ENCODE assay signal across 19 mouse cellular contexts in genomic region chr7:68738676-68739399, GRCm38 (mm10). TPM values are rescaled to one million over a fixed set of nuclear protein-coding genes. Genes with fewer than 3 reads are reported as not detected.
DNase-seq lines count a peak whose midpoint lies in the region; ATAC-seq and TF ChIP-seq lines count a peak whose summit lies in the region.
"Had no signal": no experiment of that assay in that cellular context is flagged by ENCODE, and none has a peak within 500 bp of the region (broad histone marks: within the 10 kb centered on the region; RNA-seq: fewer than 3 reads in every experiment).

No protein-coding gene starts in this region.

- H3K9ac ChIP-seq in liver, adult 2 months (ENCODE audit: low read depth, low read length), result no peak overlapping the region
- H3K9ac ChIP-seq: embryonic facial prominence, embryonic 13.5 days; forebrain, embryonic 12.5 days; hindbrain, embryonic 15.5 days had no signal

- no peak for TF ChIP-seq POLR2A in liver, adult 2 months (IDR thresholded peaks at IDR 0.05; ENCODE audit: extremely low read depth, insufficient read depth, low read length)

- DNase-seq in liver, adult 2 months (ENCODE audit: extremely low read depth, low read depth, low spot score), result peak; percentile 33
- no peak for DNase-seq in liver
- no peak for DNase-seq in ovary, adult 18-20 months (ENCODE audit: low spot score)
- DNase-seq in frontal cortex, postnatal 36 days (ENCODE audit: low spot score in 2 of 2), result no peak
- no peak for DNase-seq in frontal cortex, postnatal 25 days (ENCODE audit: low spot score in 2 of 2)
- DNase-seq: adrenal gland, postnatal 10 days; cerebellum, adult 11-12 months; cerebellum, adult 9-10 months; cerebellum, postnatal 25 days; gastrocnemius, postnatal 36 days; heart, adult 2 months had no signal

- no peak overlapping the region for H3K4me3 ChIP-seq in liver, adult 2 months (ENCODE audit: insufficient read depth, low read depth, low read length)
- H3K4me3 ChIP-seq: embryonic facial prominence, embryonic 13.5 days; forebrain, embryonic 12.5 days; heart, adult 2 months; hindbrain, embryonic 15.5 days had no signal

- H3K4me1 ChIP-seq in liver, adult 2 months (ENCODE audit: control insufficient read depth, insufficient read depth, low read length), result no peaks in the 10 kb centered on the region
- H3K4me1 ChIP-seq: hindbrain, embryonic 15.5 days had no signal

- 91% methylated on average over 11 of the region's 11 CpGs for WGBS in liver, adult 2 months

- no peak overlapping the region for H3K27ac ChIP-seq in liver, adult 2 months (replicated peaks; ENCODE audit: insufficient read depth, low read depth, low read length)
- H3K27ac ChIP-seq: embryonic facial prominence, embryonic 13.5 days; forebrain, embryonic 12.5 days; heart, adult 2 months; hindbrain, embryonic 15.5 days had no signal

- TF ChIP-seq CTCF in liver, adult 2 months (IDR thresholded peaks at IDR 0.05; ENCODE audit: low read depth, low read length), result no peak

- peaks cover 48% of the 10 kb centered on the region for H3K36me3 ChIP-seq in liver, adult 2 months (ENCODE audit: control insufficient read depth, insufficient read depth, low read length)

- ATAC-seq in common myeloid progenitor, adult 5-6 weeks (replicated peaks; ENCODE audit: low read depth, poor library complexity, severe bottlenecking), result peak; percentile 94
- ATAC-seq in megakaryocyte, adult 5-6 weeks (ENCODE audit: poor library complexity, severe bottlenecking), result peak; percentile 96
- ATAC-seq: forebrain, embryonic 16.5 days had no signal

- H3K79me2 ChIP-seq in liver, adult 2 months (ENCODE audit: control insufficient read depth, insufficient read depth, low read length), result no peaks in the 10 kb centered on the region

- H3K27me3 ChIP-seq in liver, adult 2 months (ENCODE audit: control insufficient read depth, insufficient read depth, low read length), result no peaks in the 10 kb centered on the region
- H3K27me3 ChIP-seq: embryonic facial prominence, embryonic 13.5 days; forebrain, embryonic 12.5 days; hindbrain, embryonic 15.5 days had no signal

RNA-seq across cellular contexts. Expression of gene Arrdc4, which starts 10.2 kb away (rescaled TPM):
- 11.1 and 11.2 TPM in 2 replicates for total RNA-seq in liver, adult 2 months (2014; rRNA removed)
- 4.4 and 6.4 TPM in 2 replicates for polyA plus RNA-seq in liver, adult 2 months (2012; rRNA removed)
- 4.4 and 5.2 TPM in 2 replicates for total RNA-seq in common myeloid progenitor, adult 5-6 weeks (2017)
- total RNA-seq in megakaryocyte, adult 5-6 weeks (2015), result 18.1 and 23.2 TPM in 2 replicates
- 22.6 and 23.7 TPM in 2 replicates for total RNA-seq in megakaryocyte, adult 5-6 weeks (2017)
- total RNA-seq: MEL had no signal
- polyA plus RNA-seq: C2C12 had no signal
